Mouse (Mus musculus): ENCODE data around the gene Hand2. TPM values are rescaled to one million over a fixed set of nuclear protein-coding genes. Genes with fewer than 3 reads are reported as not detected.

Gene Hand2
- polyA plus RNA-seq, 1 experiment from 2014 or later: 12.0 TPM

- 30% methylated on average over 2 of the region's 2 CpGs for WGBS
- no peak overlapping the region for H3K9ac ChIP-seq
- peaks cover 30% of the 10 kb centered on the region for H3K4me1 ChIP-seq
- H3K36me3 ChIP-seq: no peaks in the 10 kb centered on the region
- H3K27me3 ChIP-seq (replicated peaks): no peaks in the 10 kb centered on the region
- no peak overlapping the region for H3K4me2 ChIP-seq
- H3K4me3 ChIP-seq: no peak overlapping the region
- ATAC-seq (ENCODE audit: extremely low read depth, insufficient number of reproducible peaks, low FRiP score, low TSS enrichment): no peak
- H3K9me3 ChIP-seq: no peaks in the 10 kb centered on the region
- no peak overlapping the region for H3K27ac ChIP-seq (replicated peaks)
Observed at GRCm38 (mm10) chr8:57362881-57363280, 42.1 kb downstream of the Hand2 start.

GRCm38 (mm10) chr8:57374044-57374443 lies 53.3 kb downstream of the Hand2 start:
- 78% methylated on average over 2 of the region's 2 CpGs for WGBS
- Histone ChIP-seq H3K9me3 (peaks cover 3% of the 10 kb centered on the region; the same call in 1 of the 2 replicates), H3K4me1 (peaks cover 8% of the 10 kb centered on the region), H3K9ac (no peak overlapping the region), H3K27ac (replicated peaks) (no peak overlapping the region), H3K27me3 (replicated peaks) (no peaks in the 10 kb centered on the region), H3K4me2 (no peak overlapping the region), H3K36me3 (no peaks in the 10 kb centered on the region), H3K4me3 (no peak overlapping the region)
- no peak for ATAC-seq (ENCODE audit: extremely low read depth, insufficient number of reproducible peaks, low FRiP score, low TSS enrichment)

Other genes with a start within 250 kb of the Hand2 start
- 1.3 and 1.4 TPM in 2 replicates for gene Scrg1, start 134.9 kb downstream of the Hand2 start, polyA plus RNA-seq (2015; fragmentation: Nextera tagmentation; extraction: Ambion mirVana)
- 45.8 and 47.5 TPM in 2 replicates for gene Sap30, start 166.9 kb downstream of the Hand2 start, polyA plus RNA-seq (2015; fragmentation: Nextera tagmentation; extraction: Ambion mirVana)
- 221 and 261 TPM in 2 replicates for gene Hmgb2, start 190.9 kb downstream of the Hand2 start, polyA plus RNA-seq (2015; fragmentation: Nextera tagmentation; extraction: Ambion mirVana)

Data from heart, embryonic 13.5 days (tissue).